Mouse (Mus musculus) adrenal gland, postnatal 10 days (tissue): ENCODE measurements around the gene Homez. TPM values are rescaled to one million over a fixed set of nuclear protein-coding genes. Genes with fewer than 3 reads are reported as not detected.

Experiments used
- DNase-seq: peaks from one replicate; pipeline ENCODE4 v3.0.0; 2021; ENCODE audit warnings: mixed read lengths
- total RNA-seq, 2 experiments: library from RNA; stranded (reverse); gene quantifications; 2 replicates each; pipeline ENCODE4 v1.2.3; 2021

The Homez gene
- total RNA-seq, 2 experiments from 2014 or later, result 12.2 to 18.1 TPM

GRCm38 (mm10) chr14:54868026-54868425 is 2.7 kb downstream of the Homez start:
- no peak for DNase-seq

GRCm38 (mm10) chr14:54866936-54867335 is 3.8 kb downstream of the Homez start:
- peak; percentile 29 for DNase-seq

DNA sequence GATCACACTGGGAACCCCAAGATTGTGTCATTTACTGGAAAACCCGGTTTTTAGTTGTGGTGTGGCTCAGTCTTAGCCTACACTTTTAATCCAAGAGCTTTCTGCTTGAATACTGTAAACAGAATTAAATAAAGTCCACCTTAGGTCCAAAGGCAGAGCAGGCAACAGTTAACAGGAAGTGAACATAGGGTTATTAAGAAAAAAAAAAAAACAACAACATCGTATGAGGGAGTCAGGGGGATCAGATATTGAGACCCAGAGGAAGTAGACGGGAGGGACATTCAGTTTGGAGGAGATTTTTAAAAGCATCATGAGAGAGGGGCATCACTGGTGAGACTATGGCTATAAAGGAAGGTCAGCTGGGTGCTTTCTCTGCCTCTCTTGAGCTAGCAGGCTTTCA is 4.5 kb downstream of the Homez start:
- no peak for DNase-seq

- DNase-seq, result no peak
Observed at GRCm38 (mm10) chr14:54865626-54866025, 5.1 kb downstream of the Homez start.

DNA sequence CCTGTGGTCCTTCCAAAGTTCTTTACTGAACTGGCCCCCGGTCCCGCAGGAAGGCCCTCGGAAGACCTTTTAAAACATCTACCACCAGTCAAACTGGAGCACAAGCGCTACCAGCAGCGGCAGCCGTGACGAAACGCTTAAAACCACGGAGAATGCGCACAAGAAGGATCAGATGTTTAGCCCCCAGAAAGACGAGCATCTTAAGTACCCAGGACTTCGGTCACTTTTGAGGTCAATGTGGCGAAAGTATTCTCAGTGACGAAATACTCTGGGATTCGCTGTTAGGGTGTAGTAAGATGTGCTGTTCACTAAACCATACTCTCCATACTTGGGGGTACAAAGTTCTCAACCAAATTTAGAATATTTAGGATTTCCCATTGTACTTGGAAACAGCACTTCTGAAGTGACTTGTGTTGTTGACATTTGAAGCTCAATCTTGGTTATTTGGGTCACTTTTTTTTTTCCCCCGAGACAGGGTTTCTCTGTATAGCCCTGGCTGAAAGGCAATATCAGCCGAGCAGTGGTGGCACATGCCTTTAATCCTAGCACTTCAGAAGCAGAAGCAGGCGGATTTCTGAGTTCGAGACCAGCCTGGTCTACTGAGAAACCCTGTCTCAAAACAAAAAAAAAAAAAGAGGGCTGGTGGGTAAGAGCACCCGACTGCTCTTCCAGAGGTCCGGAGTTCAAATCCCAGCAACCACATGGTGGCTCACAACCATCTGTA is 6.3 kb downstream of the Homez start:
- DNase-seq, result no peak

DNA sequence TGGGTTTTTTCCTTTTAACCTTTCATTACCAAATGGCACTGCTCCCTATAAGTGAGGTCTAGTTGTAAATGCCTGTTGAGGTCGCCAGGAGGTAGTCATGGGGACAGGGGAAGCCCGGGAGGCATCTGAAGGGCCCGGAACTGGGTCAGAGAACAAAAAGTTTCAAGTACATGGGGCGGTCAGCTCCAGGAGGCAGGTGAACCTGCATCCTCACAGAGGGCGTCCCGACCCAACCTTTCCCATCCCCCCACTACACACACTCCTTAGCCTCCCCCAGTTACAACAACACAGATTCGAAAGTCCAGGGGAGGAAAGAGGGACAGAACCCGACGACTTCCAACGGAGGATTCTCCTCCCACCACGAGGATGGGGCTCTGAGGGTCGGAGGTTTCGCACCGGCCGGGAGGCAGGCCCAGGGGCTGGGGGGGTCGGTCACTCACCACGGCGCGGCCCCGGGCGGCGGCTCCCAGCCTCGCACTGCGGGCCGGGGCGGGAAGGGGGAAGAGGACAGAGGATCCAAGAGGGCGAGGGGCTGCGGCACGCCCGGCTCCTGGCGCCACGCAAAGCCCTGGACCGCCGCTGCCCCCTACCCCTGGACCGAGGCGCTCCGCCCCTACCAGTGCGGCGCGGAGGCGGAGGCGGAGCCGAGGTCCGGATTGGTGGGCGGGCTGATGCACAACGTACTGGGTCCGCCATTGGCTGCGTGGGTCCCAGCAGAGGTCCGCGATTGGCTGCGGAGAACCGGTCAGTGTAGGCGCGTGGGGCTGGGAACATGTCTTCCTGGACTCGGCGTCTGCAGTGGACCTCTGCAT is 7.1 kb downstream of the Homez start:
- peak; percentile 95 for DNase-seq

DNA sequence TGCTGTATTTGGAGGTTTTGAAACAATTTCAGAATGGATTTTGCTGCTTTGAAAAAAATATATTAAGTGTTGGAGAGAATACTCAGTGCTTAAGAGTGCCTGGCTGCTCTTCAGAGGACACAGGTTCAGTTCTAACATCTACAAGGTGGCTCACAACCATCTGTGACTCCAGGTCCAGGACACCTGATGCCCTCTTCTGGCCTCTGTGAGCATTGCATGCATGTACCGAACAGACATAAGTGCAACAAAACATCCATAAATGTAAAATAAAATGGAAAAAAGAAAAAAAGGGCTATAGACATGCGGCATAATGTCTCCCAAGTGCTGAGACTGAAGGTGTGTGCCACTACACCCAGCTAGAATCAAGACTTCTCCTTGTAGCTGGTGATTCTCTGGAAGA is 10.2 kb downstream of the Homez start:
- DNase-seq, result peak; percentile 77

- no peak for DNase-seq
Observed at GRCm38 (mm10) chr14:54857891-54858290, 12.9 kb downstream of the Homez start.

DNA sequence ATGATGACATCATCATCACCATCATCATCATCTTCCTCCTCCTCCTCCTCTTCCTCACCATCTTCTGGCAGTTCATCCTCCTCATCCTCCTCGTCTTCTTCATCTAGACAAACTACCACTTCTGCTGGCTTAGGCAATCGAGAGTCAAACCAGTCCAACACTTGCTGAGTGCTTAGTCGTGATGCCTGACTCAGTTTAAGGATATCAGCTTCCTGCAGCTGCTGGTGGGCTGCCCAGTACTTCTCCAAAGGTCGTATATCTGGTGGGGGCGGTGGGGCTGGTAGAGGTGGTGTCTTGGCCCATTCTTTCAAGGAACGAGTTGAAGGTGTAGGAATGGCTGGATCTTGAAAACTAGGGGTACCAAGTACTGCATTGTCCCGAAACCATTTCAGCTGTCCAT is 14.1 kb downstream of the Homez start:
- no peak for DNase-seq

GRCm38 (mm10) chr14:54855726-54856125 is 15.0 kb downstream of the Homez start:
- DNase-seq, result no peak

- DNase-seq, result peak; percentile 25
Observed at GRCm38 (mm10) chr14:54843461-54843860, 27.3 kb downstream of the Homez start.

DNA sequence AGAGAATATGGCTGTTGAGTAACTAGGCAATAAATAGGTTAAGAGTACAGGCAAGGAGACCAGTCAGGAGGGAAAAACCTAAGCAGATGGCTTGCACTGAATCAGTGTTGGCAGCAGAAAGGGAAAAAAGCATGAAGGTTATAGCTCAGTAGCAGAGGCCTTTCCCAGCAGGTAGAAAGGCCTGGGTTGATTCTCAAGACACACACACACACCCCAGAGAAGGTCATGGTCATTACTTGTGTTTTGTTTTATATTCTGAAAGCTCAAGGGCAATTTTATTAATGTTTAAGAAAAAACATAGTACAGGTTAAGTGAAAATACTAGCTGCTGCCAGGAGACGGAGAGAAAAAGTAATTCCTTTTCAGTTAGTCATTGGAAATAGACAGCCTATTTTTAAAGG is 47.0 kb downstream of the Homez start:
- DNase-seq, result no peak

DNA sequence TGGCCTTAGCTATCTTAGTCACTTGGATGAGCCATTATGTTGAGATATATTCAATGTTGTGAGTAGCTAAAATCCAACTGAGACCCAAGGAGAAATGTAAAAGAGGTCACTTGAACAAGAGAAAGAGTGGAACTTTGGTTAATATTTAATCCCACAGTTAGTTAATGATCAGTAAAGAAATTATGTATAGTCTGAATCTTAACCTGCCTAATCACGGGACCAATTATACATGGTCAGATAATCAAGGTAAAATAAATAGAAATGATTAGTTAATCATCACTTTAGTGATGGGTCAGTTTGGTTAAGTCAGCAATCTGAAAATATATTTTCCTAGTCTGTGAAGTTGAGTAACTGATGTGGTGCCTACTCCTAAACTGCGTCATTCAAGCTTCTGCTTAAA is 48.5 kb downstream of the Homez start:
- no peak for DNase-seq

GRCm38 (mm10) chr14:54817791-54818190 is 53.0 kb downstream of the Homez start:
- peak; percentile 44 for DNase-seq

DNA sequence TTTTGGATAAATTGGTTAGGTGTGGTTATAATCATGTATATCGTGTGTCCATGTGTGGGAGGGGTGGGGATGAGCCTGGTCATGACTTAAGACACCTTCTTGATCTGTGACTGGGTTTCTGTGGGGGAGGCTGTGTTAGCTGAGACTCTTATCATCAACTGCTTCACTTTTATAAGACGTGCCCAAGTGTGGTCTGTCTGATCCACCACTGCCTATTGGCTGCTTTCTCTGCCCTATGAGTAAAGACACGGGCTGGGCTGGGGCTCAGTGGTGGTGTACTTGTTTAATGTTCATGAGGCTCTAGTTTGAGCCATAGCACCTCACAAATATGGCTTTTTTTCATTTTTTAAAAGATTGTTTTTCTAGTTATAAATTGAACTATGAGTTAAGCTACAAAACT is 55.0 kb downstream of the Homez start:
- DNase-seq, result no peak

- no peak for DNase-seq
Observed at GRCm38 (mm10) chr14:54813991-54814390, 56.8 kb downstream of the Homez start, which contains the start of gene Rnf212b. Gene Rnf212b, plus strand, starts transcription at chr14:54814141.

DNA sequence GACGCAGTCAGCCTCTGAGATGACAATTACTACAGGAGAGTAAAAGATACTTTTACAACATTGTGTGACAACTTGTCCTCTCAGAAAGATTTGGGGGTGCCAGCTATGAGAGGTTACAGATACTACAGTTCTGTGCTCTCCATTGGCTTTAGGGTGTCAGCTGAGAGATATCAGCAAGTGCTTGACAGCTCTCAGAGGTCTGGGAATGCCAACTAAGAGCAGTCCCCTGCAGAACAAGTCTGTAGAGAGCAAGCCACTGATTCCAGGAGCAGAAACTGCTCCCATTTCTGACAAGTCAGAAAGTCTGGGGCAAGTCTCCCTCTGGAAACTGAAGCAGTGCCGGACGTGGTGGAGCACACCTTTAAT is 61.1 kb downstream of the Homez start:
- DNase-seq, result no peak

DNA sequence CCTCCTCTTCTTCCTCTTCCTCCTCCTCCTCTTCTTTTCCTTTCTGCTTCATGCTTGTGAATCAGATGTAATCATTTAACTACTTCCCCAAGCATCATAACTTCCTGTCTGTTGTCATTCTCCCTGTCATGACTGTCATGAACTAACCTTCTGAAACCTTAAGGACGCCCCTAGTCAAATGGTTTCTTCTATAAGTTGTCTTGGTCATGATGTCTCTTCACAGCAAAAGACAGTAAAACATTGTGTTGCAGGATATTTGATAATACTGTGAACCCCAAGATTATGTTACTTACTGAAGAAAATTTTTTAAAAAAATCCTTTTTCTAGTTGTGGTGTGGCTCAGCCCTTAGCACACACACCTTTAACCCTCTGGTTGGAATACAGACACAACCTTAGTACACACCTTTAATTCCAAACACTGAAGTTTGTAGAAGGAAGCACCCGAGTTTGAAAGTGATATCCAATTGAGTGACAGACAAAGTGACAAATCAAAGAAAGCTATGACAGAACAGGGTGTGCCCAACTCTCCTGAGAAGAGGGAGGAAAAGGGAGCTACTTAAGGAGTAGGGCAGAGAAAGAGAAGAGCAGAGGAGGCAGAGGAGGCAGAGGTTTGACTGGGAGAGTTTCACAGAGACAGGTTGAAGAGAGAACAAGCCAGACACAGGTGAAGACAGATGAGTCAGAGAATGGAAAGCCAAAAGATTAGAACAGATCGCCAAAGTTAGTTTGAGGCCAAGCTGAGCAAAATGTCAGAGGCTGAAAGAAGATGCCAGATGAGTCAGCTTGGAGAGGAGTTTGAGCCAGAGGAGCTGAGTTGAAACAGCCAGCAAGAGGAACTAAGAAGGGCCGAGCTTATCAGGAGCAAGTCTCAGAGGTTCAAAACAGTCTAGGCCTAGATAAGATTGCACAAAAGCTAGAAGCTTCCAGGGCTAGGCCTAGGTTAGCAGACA is 61.8 kb downstream of the Homez start:
- DNase-seq, result peak; percentile 12

DNA sequence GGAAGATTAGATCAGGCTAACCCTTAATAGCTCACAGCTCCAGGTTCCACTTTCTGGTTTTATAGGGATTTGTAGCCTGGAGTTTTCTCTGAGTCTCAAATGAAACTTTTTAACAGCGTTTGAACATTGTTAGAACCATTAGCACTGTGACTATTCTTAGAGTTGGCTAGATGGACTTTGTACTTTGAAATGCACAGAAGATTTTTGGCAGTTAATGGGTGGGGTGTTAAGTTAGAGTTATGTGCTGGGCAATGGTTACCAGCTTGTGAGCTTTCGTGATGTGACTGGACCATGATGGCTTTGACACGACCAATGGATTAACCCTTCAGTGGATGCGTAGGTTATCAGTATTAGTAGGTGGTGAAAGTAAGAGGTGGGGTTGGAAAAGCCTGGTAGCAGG is 64.6 kb downstream of the Homez start:
- no peak for DNase-seq
